Mouse (Mus musculus): Measurements from ENCODE around the gene Slc7a7. TPM values are rescaled to one million over a fixed set of nuclear protein-coding genes. Genes with fewer than 3 reads are reported as not detected.

The Slc7a7 gene
- polyA plus RNA-seq, 1 experiment: 0.35 TPM

DNA sequence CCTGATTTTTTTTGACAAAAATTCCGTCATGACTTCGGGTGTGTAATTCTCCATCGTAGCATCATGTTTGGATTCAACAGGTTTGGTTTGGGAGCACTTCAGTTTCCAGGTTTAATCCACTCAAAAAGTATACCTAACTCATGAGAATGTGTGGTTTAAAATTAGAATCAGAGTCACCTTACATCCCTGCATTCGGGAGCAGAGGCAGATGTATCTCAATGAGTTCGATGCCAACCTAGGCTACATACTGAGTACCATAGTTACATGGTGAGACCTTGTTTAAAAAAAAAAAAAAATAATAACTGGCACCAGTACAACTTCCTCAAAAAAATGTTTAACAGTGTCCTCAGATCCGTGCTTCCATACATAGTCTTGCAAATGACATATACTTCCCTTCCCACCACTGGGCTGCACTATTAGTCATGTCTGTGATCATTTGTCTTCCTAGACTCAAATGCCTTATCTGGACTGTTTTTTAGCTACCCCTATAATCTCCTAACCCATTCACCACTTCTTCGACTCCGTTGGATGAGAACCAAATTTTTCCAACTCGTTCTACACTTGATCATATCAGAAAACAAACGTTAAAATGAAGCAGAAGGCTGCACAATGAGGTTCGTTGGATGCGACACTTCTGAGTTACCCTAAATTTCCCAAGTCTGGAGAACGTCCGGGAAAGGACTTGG lies 8.6 kb upstream of the Slc7a7 start:
- Histone ChIP-seq H3K27me3 (ENCODE audit: control insufficient read depth, insufficient read depth, insufficient read length) (no peaks in the 10 kb centered on the region), H3K36me3 (ENCODE audit: control insufficient read depth, insufficient read depth) (peaks cover 26% of the 10 kb centered on the region), H3K79me2 (ENCODE audit: control insufficient read depth, insufficient read depth) (peaks cover 42% of the 10 kb centered on the region), H3ac (ENCODE audit: control insufficient read depth, insufficient read length, low read depth) (peak overlapping the region; percentile 55), H3K79me3 (ENCODE audit: low read depth) (peaks cover 18% of the 10 kb centered on the region), H3K4me3 (ENCODE audit: insufficient read depth, poor library complexity, severe bottlenecking) (peak overlapping the region; percentile 81)
- no peak for TF ChIP-seq CEBPB (IDR thresholded peaks at IDR 0.05; ENCODE audit: low read depth)
- no peak for TF ChIP-seq MAX (IDR thresholded peaks at IDR 0.05)
- TF ChIP-seq FOSL1 (IDR thresholded peaks at IDR 0.05; ENCODE audit: insufficient read depth, low read length, poor library complexity, severe bottlenecking): no peak
- no peak for TF ChIP-seq MYOD1 (IDR thresholded peaks at IDR 0.05; ENCODE audit: control insufficient read depth, insufficient read length, low read depth)
- TF ChIP-seq USF1 (IDR thresholded peaks at IDR 0.05; ENCODE audit: low read depth): no peak
- TF ChIP-seq CTCF (IDR thresholded peaks at IDR 0.05; ENCODE audit: control insufficient read depth, insufficient read depth, insufficient read length): no peak
- TF ChIP-seq MYOG (IDR thresholded peaks at IDR 0.05; ENCODE audit: control insufficient read depth, extremely low read depth, insufficient read length): no peak

DNA sequence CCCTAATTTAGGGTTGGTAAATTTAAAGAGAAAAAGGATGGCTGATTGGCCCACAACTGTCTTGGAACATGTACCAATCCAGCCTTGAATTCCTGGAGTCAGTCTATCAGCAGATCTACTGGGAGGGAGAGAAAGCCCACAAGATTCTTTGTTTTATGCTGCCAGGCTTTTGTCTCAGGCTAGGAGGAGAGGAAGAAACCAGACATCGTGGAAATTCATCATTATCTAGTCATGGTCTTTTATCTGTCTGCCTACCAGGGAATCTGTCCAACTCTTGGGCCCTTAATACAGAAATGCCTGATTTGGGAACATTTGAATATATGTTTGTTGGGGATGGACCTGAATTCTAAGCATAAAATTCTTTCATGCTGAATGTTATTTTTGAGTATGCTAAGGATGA lies 8.0 kb upstream of the Slc7a7 start:
- H3K79me3 ChIP-seq (ENCODE audit: low read depth): peaks cover 18% of the 10 kb centered on the region
- H3K79me2 ChIP-seq (ENCODE audit: control insufficient read depth, insufficient read depth): peaks cover 37% of the 10 kb centered on the region
- no peak overlapping the region for H3ac ChIP-seq (ENCODE audit: control insufficient read depth, insufficient read length, low read depth)
- no peaks in the 10 kb centered on the region for H3K27me3 ChIP-seq (ENCODE audit: control insufficient read depth, insufficient read depth, insufficient read length)
- no peak overlapping the region for H3K4me3 ChIP-seq (ENCODE audit: insufficient read depth, poor library complexity, severe bottlenecking)
- no peak for TF ChIP-seq CTCF (IDR thresholded peaks at IDR 0.05; ENCODE audit: control insufficient read depth, insufficient read depth, insufficient read length)
- no peak for TF ChIP-seq USF1 (IDR thresholded peaks at IDR 0.05; ENCODE audit: low read depth)
- TF ChIP-seq FOSL1 (IDR thresholded peaks at IDR 0.05; ENCODE audit: insufficient read depth, low read length, poor library complexity, severe bottlenecking): no peak
- no peak for TF ChIP-seq MYOD1 (IDR thresholded peaks at IDR 0.05; ENCODE audit: control insufficient read depth, insufficient read length, low read depth)
- no peak for TF ChIP-seq MYOG (IDR thresholded peaks at IDR 0.05; ENCODE audit: control insufficient read depth, extremely low read depth, insufficient read length)
- no peak for TF ChIP-seq MAX (IDR thresholded peaks at IDR 0.05)
- no peak for TF ChIP-seq CEBPB (IDR thresholded peaks at IDR 0.05; ENCODE audit: low read depth)
- H3K36me3 ChIP-seq (ENCODE audit: control insufficient read depth, insufficient read depth): peaks cover 26% of the 10 kb centered on the region

- H3K27me3 ChIP-seq (ENCODE audit: control insufficient read depth, insufficient read depth, insufficient read length): no peaks in the 10 kb centered on the region
- H3K4me3 ChIP-seq (ENCODE audit: insufficient read depth, poor library complexity, severe bottlenecking): no peak overlapping the region
- TF ChIP-seq MAX (IDR thresholded peaks at IDR 0.05) (no peak), FOSL1 (IDR thresholded peaks at IDR 0.05; ENCODE audit: insufficient read depth, low read length, poor library complexity, severe bottlenecking) (no peak), CTCF (IDR thresholded peaks at IDR 0.05; ENCODE audit: control insufficient read depth, insufficient read depth, insufficient read length) (no peak), CEBPB (IDR thresholded peaks at IDR 0.05; ENCODE audit: low read depth) (no peak)
- peaks cover 18% of the 10 kb centered on the region for H3K36me3 ChIP-seq (ENCODE audit: control insufficient read depth, insufficient read depth)
- H3ac ChIP-seq (ENCODE audit: control insufficient read depth, insufficient read length, low read depth): no peak overlapping the region
- peaks cover 18% of the 10 kb centered on the region for H3K79me3 ChIP-seq (ENCODE audit: low read depth)
- H3K79me2 ChIP-seq (ENCODE audit: control insufficient read depth, insufficient read depth): peaks cover 28% of the 10 kb centered on the region
These were observed 7.1 kb upstream of the Slc7a7 start for GRCm38 (mm10) chr14:54424634-54425033.

- no peak overlapping the region for H3ac ChIP-seq (ENCODE audit: control insufficient read depth, insufficient read length, low read depth)
- TF ChIP-seq MYOG (IDR thresholded peaks at IDR 0.05; ENCODE audit: control insufficient read depth, extremely low read depth, insufficient read length) (no peak), USF1 (IDR thresholded peaks at IDR 0.05; ENCODE audit: low read depth) (no peak), MAX (IDR thresholded peaks at IDR 0.05) (peak; percentile 50)
- no peaks in the 10 kb centered on the region for H3K27me3 ChIP-seq (ENCODE audit: control insufficient read depth, insufficient read depth, insufficient read length)
- H3K36me3 ChIP-seq (ENCODE audit: control insufficient read depth, insufficient read depth): peaks cover 6% of the 10 kb centered on the region
- H3K4me3 ChIP-seq (ENCODE audit: insufficient read depth, poor library complexity, severe bottlenecking): no peak overlapping the region
- H3K79me2 ChIP-seq (ENCODE audit: control insufficient read depth, insufficient read depth): peaks cover 20% of the 10 kb centered on the region
- peaks cover 14% of the 10 kb centered on the region for H3K79me3 ChIP-seq (ENCODE audit: low read depth)
These were observed 5.8 kb upstream of the Slc7a7 start for GRCm38 (mm10) chr14:54423406-54423805.

GRCm38 (mm10) chr14:54421014-54421413 lies 3.4 kb upstream of the Slc7a7 start:
- Histone ChIP-seq H3K79me3 (ENCODE audit: low read depth) (peaks cover 2% of the 10 kb centered on the region), H3K27me3 (ENCODE audit: control insufficient read depth, insufficient read depth, insufficient read length) (no peaks in the 10 kb centered on the region), H3K4me3 (ENCODE audit: insufficient read depth, poor library complexity, severe bottlenecking) (no peak overlapping the region), H3K36me3 (ENCODE audit: control insufficient read depth, insufficient read depth) (no peaks in the 10 kb centered on the region), H3ac (ENCODE audit: control insufficient read depth, insufficient read length, low read depth) (no peak overlapping the region), H3K79me2 (ENCODE audit: control insufficient read depth, insufficient read depth) (no peaks in the 10 kb centered on the region)
- TF ChIP-seq MYOG (IDR thresholded peaks at IDR 0.05; ENCODE audit: control insufficient read depth, extremely low read depth, insufficient read length): no peak
- TF ChIP-seq CTCF (IDR thresholded peaks at IDR 0.05; ENCODE audit: control insufficient read depth, insufficient read depth, insufficient read length): no peak
- TF ChIP-seq MAX (IDR thresholded peaks at IDR 0.05): no peak

GRCm38 (mm10) chr14:54416830-54417229 lies 750 bp downstream of the Slc7a7 start:
- Histone ChIP-seq H3K79me3 (ENCODE audit: low read depth) (no peaks in the 10 kb centered on the region), H3ac (ENCODE audit: control insufficient read depth, insufficient read length, low read depth) (no peak overlapping the region), H3K36me3 (ENCODE audit: control insufficient read depth, insufficient read depth) (no peaks in the 10 kb centered on the region), H3K79me2 (ENCODE audit: control insufficient read depth, insufficient read depth) (no peaks in the 10 kb centered on the region), H3K27me3 (ENCODE audit: control insufficient read depth, insufficient read depth, insufficient read length) (no peaks in the 10 kb centered on the region), H3K4me3 (ENCODE audit: insufficient read depth, poor library complexity, severe bottlenecking) (no peak overlapping the region)
- TF ChIP-seq MYOD1 (IDR thresholded peaks at IDR 0.05; ENCODE audit: control insufficient read depth, insufficient read length, low read depth) (no peak), CEBPB (IDR thresholded peaks at IDR 0.05; ENCODE audit: low read depth) (no peak), MAX (IDR thresholded peaks at IDR 0.05) (no peak), CTCF (IDR thresholded peaks at IDR 0.05; ENCODE audit: control insufficient read depth, insufficient read depth, insufficient read length) (no peak), FOSL1 (IDR thresholded peaks at IDR 0.05; ENCODE audit: insufficient read depth, low read length, poor library complexity, severe bottlenecking) (no peak), USF1 (IDR thresholded peaks at IDR 0.05; ENCODE audit: low read depth) (no peak), MYOG (IDR thresholded peaks at IDR 0.05; ENCODE audit: control insufficient read depth, extremely low read depth, insufficient read length) (no peak)
